Mouse (Mus musculus) megakaryocyte, embryonic 14.5 days (primary cell): ENCODE results near the gene Cacna1h.

ENCODE experiments used
- FLI1 ChIP-seq: IDR thresholded peaks from 2 replicates; pipeline ENCODE4 v1.6.1; 2012; ENCODE audit warnings: low read length, inconsistent platforms, mixed read lengths
- GATA1 ChIP-seq: IDR thresholded peaks from 3 replicates; pipeline ENCODE4 v1.6.1; 2012; ENCODE audit warnings: mixed read lengths, low read length, inconsistent platforms, borderline replicate concordance

- TF ChIP-seq GATA1 (no peak), FLI1 (no peak)
These were observed 363 bp downstream of the Cacna1h start for GRCm38 (mm10) chr17:25433223-25433616.
